Mouse (Mus musculus): ENCODE measurements around the gene Lbhd1.

Gene Lbhd1

DNA sequence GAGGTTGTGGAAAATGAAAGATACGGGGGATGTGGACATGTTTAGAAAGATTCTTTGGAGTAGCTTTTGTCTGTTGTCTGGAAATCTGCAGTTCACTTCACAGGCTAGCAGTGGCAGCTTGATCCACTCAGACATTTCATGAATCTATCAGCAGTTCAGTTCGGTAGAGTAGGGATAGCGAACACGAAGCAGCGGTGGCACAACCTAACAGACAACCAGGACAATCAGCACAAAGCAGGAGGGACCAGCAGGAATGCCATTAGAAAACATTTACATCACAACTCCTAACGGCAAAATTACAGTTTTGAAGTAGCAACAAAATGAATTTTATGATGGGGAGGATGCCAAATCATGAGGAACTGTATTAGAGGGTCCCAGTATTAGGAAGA lies 36.1 kb downstream of the Lbhd1 start:
- no peak for DNase-seq

DNA sequence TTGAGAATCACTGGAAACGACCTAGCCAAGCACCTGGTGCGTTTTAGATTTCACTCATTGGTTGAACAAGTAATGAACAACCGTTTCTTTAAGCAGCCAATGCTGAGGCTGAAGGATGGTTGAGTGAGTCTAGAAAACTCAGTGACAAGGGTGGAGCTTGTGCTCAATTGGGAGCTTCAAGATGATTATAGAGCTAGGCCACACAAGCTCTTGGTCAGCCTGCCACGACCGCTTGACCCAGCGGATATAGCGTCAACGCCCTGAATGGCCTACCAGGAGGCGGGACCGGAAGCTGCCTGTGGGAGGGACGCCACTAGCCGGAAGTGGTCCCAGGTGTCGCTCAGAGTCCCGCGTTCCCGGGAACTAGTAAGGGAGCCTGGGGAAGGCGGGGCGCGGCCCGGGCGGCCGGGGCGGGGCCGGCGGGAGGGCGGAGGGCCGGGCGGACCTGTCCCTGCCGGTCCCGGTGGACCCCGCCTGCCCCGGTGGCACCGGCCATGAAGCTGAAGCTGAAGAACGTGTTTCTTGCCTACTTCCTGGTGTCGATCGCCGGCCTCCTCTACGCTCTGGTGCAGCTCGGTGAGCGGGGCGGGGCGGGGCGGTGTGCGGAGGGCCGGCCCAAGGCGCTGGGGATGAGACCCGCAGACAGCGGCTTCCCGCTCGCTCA lies 36.7 kb downstream of the Lbhd1 start, which contains the start of gene B3gat3:
Gene B3gat3 (plus strand): TSS at position 302 of the 664 bp plus-strand sequence.
- DNase-seq, result peak; percentile 96

DNA sequence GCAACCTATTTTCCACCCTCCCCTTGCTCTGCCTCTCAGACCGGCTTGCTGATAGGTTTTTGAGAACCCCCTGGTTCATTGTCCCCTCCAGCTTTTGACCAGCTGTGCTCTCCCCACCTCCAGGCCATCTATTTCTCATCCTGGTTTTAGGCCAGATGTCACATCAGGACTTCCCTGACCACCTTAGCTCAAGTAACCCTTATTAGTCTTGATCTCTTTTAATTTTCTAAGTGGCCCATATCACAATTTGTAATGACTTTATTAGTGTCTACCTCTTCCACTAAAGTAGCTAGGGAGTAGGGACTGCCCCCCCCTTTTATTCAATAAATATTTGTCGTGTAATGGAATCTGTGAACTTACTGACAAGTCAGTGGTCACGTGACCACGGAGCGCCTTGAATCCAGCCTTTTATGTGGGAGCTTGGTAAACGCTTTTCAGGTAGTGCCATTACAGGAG lies 37.3 kb downstream of the Lbhd1 start:
- no peak for DNase-seq

DNA sequence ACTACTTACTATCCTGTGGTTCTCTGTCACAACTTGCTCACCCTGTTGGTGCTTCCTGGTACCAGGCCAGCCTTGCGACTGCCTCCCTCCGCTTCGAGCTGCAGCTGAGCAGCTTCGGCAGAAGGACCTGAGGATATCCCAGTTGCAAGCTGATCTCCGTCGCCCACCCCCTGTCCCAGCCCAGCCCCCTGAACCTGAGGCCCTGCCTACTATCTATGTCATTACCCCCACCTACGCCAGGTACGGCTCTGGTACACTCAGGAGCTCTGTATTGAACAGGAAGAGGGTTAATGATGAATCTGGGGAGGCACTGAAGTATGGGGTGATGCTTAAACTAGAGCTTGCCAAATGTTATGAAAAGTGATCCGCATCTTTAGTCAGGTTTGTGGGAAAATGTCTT lies 38.2 kb downstream of the Lbhd1 start:
- DNase-seq, result no peak

DNA sequence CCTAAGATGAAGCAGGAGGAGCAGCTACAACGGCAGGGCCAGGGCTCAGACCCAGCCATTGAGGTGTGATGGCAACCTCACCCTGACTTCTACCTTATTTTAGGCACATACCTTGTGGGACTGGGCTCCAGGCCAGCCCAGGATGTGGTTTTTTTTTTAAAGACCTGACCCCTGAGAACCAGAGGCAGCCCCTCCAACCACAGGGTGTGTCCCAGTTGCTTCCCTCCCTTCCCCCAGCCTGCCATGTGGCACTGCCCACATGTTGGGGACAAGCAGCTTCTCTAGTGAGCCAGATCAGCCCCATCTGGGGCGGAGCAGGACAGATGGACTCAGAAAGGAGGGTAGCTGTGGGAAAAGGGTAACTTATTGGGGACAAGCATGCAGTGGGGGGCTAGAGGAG lies 43.2 kb downstream of the Lbhd1 start:
- DNase-seq, result peak; percentile 44

DNA sequence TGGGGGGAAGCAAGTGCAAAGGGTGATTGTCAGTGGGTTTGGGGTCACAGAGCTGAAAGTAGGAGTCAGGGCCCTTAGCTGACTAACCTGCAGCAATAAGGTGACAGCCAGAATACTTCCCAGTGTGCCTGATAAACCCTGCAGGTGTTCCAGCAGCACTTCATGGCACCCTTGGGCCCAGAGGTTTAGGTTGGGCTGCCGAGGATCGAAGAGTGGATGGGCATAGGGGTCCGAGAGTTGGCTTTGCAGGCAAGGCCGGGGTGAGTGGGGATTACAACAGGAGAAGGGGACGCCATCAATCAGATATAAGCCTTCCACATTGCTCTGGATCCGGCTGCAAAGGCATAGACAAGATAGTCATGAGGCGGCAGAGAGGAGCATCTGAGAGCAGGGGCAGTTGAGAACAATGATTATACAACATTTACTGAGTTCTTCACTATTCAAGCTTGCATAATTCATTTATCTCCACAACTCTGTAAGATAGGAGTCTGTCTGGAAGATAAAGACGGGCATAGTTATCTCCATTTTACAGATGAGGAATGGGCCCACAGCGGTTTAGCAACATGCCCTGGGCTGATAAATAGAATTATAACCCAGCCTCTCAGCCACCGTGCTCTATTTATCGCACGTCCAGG lies 44.5 kb downstream of the Lbhd1 start:
- DNase-seq, result no peak

DNA sequence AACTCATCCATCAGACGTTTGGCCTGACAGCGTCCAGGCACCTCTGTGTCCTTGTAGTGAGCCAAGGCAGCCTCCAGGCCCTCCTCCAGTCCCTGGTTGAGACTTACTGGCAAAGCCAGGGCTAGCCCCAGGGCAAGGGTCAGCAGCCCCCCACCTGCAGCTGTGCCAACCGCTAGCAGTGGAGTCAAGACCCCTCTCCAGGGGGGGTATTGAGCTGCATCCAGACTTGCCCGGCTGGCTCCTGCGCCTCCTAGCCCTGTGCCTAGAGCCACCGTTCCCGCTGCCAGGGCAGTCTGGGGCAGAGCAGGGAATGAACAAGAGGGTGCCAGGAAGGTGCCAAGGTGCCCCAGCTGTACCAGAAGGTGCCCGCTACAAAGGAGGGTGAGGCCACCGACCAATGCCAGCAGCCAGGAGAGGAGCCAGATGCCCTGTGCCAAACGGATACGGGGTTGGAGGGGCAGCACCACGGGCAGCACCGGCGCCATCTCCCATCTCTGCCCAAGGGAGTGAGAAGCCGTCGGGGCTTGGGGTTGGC lies 45.2 kb downstream of the Lbhd1 start:
- peak; percentile 85 for DNase-seq

DNA sequence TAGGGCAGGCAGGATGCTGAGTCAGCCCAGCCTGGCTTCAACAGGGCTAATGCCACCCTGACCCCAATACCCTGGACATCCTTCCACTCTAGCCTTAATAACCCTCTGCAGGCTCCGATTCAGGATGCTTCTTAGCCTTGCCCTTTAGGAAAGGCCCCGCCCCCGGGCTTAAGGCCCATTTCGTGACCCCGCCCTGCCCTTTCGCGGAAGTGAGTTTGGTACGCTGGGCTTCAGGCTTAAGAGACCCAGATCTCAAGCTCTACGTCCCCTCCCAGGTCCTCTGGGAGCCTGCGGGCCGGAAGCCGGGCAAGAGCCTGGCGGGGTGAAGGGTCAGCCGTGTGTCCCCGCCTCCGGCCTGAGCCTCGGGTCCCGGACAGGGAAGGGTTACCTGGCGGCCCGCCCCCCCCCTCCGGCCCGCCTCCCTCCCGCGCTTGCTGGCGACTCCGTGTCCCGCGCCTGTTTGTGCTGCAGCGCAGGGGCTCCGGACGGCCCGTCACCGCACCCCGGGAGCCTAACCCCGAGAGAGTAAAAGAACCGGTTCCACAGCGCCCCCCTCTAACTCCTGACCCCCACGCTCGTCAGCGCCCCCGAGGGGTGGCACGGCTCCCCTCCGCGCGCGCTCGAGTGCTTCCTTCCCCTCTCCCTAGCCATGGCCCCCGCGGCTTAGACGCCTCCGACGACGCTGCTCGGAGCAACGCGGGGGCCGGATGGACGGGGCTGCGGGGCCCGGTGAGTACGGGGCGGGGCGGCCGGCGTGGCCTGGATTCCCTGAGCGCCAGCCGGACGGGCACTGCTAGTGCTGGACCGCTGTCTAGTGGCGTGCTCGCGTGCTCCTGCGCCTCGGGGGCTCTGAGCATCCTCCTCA lies 45.9 kb downstream of the Lbhd1 start, which contains the start of the genes Rom1 and Eml3:
Gene Rom1 (minus strand): TSS at position 133 of the 865 bp plus-strand sequence.
Gene Eml3 (plus strand): TSS at position 329 of the 865 bp plus-strand sequence.
- DNase-seq, result peak; percentile 87

DNA sequence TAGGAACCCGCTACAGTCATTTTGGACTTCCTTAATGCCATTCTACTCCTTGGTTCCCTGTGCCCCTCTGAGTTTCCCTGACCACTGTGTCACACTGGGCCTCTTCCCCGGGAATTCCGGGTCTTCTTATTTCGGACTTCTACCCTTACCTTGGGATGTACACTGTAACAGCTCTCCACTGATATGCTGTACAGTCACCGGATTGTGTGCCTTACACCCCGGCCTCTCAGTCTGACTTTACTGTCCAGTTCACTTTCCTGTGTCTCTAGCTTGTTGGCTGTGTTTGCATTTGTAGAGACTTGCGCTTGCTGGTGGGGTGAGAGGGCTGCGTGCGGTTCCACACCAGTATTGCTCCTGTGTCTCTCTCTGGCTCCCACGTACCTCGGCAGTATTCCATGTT lies 46.6 kb downstream of the Lbhd1 start:
- DNase-seq, result no peak

DNA sequence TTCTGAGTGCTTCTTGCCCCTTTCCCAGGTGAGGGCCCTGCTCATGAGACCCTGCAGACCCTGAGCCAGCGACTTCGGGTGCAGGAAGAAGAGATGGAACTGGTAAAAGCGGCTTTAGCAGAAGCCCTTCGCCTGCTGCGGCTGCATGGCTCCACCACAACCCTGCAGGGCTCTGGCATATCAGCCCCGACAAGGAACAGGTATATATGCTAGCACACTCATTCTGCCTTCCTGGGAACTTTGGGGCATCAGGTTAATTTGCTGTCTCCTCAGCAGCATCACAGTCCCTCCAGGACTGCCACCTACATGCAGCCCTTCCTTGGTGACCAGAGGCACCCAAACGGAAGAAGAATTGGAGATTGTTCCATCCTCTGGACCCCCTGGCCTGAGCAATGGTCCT lies 47.2 kb downstream of the Lbhd1 start:
- no peak for DNase-seq

DNA sequence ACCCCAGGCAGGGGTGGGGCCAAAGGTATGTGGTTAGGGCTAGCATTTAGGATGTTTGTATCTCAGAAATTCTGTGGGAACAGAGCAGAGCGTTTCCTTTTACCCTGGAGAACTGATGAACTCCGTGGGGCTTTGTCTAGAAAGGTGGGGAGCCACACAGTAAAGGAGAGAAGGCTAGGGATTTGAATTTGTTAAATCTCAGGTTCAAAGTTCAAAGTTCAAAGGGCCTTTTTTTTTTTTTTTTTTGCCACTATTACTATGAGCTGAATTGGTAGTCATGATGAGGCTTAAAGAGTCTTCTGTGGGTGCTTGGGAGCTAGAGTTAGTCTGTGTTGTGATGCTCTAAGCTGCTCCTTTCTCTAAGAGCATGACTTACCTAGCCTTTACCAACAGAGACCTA lies 53.2 kb downstream of the Lbhd1 start:
- DNase-seq, result no peak

DNA sequence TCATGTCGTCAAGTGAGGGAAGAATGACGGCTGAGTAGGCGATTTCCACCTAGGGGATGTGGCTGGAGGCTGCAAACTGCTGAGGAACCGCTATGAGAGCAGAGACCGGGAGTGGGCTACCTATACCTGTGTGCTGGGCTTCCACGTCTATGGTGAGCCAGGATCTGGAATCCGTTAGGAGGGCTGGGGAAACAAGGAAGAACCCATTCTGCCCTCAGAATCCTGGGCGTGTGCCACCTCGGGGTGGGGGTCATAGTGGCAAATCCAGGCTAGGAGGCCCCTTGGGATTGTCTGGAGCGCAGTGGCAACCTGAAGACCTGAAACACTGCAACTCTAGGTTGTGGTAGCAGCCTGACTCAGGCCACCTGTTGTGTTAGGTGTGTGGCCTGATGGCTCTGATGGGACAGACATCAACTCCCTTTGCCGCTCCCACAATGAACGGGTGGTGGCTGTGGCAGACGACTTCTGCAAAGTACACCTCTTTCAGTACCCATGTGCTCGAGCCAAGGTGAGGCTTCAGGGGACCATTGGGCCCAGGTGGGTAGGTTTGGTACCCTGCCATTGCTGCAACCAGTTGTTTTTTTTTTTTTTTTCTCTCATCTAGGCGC lies 57.1 kb downstream of the Lbhd1 start:
- DNase-seq, result peak; percentile 73

DNA sequence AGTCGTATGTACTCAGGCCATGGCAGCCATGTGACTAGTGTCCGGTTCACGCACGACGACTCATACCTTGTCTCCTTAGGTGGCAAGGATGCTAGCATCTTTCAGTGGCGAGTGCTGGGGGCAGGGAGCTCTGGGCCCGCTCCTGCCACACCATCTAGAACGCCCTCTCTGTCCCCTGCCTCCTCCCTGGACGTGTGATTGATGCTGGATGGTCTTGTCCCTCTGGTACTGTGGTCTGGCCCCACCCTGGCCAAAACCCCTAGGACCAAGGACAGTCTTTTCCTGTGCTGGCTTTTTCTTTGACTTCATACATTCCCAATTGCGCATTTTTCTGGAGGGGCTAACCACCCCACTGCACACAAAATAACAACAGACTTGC lies 57.6 kb downstream of the Lbhd1 start:
- peak; percentile 69 for DNase-seq

DNA sequence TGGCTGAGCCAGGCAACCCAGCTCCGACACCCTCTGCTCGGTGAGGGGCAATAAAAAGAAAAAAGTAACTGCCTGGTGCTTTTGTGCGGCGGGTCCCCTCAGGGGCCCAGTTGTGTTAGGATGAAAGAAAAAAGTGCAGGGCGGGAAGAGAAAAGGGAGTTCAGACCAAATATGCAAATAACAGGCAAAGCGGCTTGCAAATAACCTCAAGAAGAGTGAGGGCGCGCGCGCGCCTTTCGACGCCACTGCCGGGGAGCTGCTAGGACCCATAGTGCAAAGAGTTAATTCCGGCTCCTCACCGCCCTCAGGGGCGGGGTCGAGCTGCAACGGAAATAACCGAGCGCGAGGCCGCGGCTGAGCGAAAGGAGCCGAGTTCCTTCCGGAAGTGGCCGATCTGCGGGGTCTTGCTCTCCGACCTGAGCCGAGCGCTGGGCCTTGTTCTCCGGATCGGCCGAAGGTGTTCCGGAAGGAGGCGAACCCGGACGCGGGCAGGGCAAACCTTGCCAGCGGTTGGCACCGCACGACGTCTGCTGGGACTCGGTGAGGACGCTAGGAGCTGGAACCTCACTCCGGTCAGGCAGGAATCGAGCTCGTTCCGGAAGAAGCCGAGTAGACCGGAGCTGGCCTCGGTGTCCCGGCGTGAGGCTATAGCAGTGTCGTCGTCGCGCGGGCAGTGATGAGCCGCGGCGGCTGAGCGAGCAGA lies 58.1 kb downstream of the Lbhd1 start, which contains the start of gene Mta2:
Gene Mta2 (plus strand): TSS at position 361 of the 703 bp plus-strand sequence.
- DNase-seq, result peak; percentile 97
